Mouse (Mus musculus) ES-E14 (cell line): ENCODE results near the gene Olfr316. TPM values are rescaled to one million over a fixed set of nuclear protein-coding genes. Genes with fewer than 3 reads are reported as not detected.
"Not testable (repeated sequence)": the region's sequence is repeated elsewhere in the genome, so short reads cannot be mapped to it uniquely, and the experiment has no call there.

Experiments
- DNase-seq: peaks from one replicate; pipeline ENCODE4 v3.0.0-alpha.2; 2013; ENCODE audit warnings: low read depth, low spot score
- H3K27ac ChIP-seq: 2 replicates; pipeline ENCODE4 v1.5.1; 2012; ENCODE audit warnings: low read depth, mild to moderate bottlenecking, low read length, moderate library complexity, mixed read lengths; ENCODE audit not compliant: poor library complexity, insufficient read depth, severe bottlenecking
- H3K36me3 ChIP-seq: 2 replicates; pipeline ENCODE4 v1.6.1; 2012; ENCODE audit warnings: mild to moderate bottlenecking, low read length, moderate library complexity, mixed read lengths; ENCODE audit not compliant: control insufficient read depth, poor library complexity, insufficient read depth, severe bottlenecking
- H3K4me1 ChIP-seq, 2 experiments: fragments of 150-350 bp in 1 of 2; sonication (generic) in 1 of 2; 2 replicates each; pipeline ENCODE4 v1.6.1; 2012; ENCODE audit warnings: low read length in 2 of 2, mild to moderate bottlenecking in 1 of 2, mixed read lengths in 1 of 2; ENCODE audit not compliant: control insufficient read depth in 2 of 2, insufficient read depth in 2 of 2, poor library complexity in 1 of 2
- H3K4me3 ChIP-seq, 2 experiments: fragments of 150-350 bp in 1 of 2; sonication (generic) in 1 of 2; 2 replicates each; pipeline ENCODE4 v1.5.1; 2012; ENCODE audit warnings: low read length in 2 of 2, low read depth in 1 of 2, mild to moderate bottlenecking in 1 of 2, mixed read lengths in 1 of 2; ENCODE audit not compliant: insufficient read depth in 1 of 2, poor library complexity in 1 of 2, severe bottlenecking in 1 of 2
- H3K9ac ChIP-seq: 2 replicates; pipeline ENCODE4 v1.6.1; 2012; ENCODE audit warnings: low read depth, mild to moderate bottlenecking, low read length, mixed read lengths; ENCODE audit not compliant: poor library complexity, insufficient read depth, severe bottlenecking
- H3K9me3 ChIP-seq: fragments of 150-350 bp; sonication (generic); 2 replicates; pipeline ENCODE4 v1.6.1; 2012; ENCODE audit warnings: low read depth, mild to moderate bottlenecking, low read length; ENCODE audit not compliant: control insufficient read depth, insufficient read depth
- CHD2 ChIP-seq: IDR thresholded peaks from 2 replicates; pipeline ENCODE4 v1.6.1; 2014; ENCODE audit warnings: mild to moderate bottlenecking, low read depth, low read length, inconsistent platforms
- HCFC1 ChIP-seq: IDR thresholded peaks from 2 replicates; pipeline ENCODE4 v1.6.1; 2012; ENCODE audit warnings: low read length, inconsistent platforms, borderline replicate concordance; ENCODE audit not compliant: insufficient read depth
- MAFK ChIP-seq: IDR thresholded peaks from 2 replicates; pipeline ENCODE4 v1.6.1; 2014; ENCODE audit warnings: mild to moderate bottlenecking, low read depth, low read length, inconsistent platforms; ENCODE audit not compliant: insufficient read depth
- ZC3H11A ChIP-seq: IDR thresholded peaks from 2 replicates; pipeline ENCODE4 v1.6.1; 2012; ENCODE audit warnings: low read depth, mild to moderate bottlenecking, inconsistent platforms, low read length, borderline replicate concordance
- ZNF384 ChIP-seq: IDR thresholded peaks from 2 replicates; pipeline ENCODE4 v1.6.1; 2012; ENCODE audit warnings: low read depth, low read length, inconsistent platforms
- in situ Hi-C, 2 experiments: fragments of 600-800 bp; cut with MboI; formaldehyde crosslinking; loops; one replicate each; pipeline ENCODE4 v1.15.1; 2025; ENCODE audit warnings: low sequenced_read_pairs in 2 of 2, inconsistent platforms in 1 of 2; ENCODE audit not compliant: unreplicated experiment in 2 of 2
- total RNA-seq: library from RNA; depleted of rRNA; stranded (reverse); fragments of 300-350 nt; gene quantifications from 2 replicates; pipeline ENCODE4 v1.2.3, GENCODE M21; 2012; rRNA removed

The Olfr316 gene
- not detected in 2 replicates for total RNA-seq

DNA sequence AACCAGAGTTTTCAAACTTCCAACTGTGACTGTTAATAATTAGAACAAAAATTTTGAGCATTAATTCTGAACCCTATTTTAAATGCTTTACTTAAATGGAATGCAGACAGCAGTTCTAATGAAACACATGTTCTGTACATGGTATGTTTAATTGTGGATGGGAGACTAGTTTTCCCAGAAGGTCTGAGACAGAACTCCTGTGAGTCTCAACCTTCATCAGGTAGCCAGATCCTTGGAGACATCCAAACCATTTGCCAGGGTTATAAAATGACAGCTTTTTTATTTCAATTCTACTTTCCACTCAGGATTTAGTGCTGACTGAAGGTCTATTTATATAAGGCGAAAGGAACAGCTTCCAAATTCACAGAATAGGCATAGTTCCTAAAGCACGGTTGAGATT lies at the start of gene Olfr316:
Olfr316 (plus strand) TSS at position 301 of the 400 bp plus-strand sequence.
- no peak for DNase-seq
- no peak for TF ChIP-seq ZC3H11A
- no peak for TF ChIP-seq ZNF384
- no peak for TF ChIP-seq MAFK
- TF ChIP-seq HCFC1: no peak
- TF ChIP-seq CHD2: no peak
- Histone ChIP-seq H3K4me1 (no peaks in the 10 kb centered on the region), H3K36me3 (no peaks in the 10 kb centered on the region), H3K4me3 (no peak within 1 kb of the TSS), H3K27ac (no peak within 1 kb of the TSS), H3K9ac (no peak within 1 kb of the TSS), H3K9me3 (no peaks in the 10 kb centered on the region)
- in situ Hi-C loops: no loop called here

- Histone ChIP-seq H3K4me3 (no peak overlapping the region), H3K4me1 (no peaks in the 10 kb centered on the region), H3K36me3 (no peaks in the 10 kb centered on the region), H3K9ac (no peak overlapping the region), H3K9me3 (no peaks in the 10 kb centered on the region), H3K27ac (no peak overlapping the region)
- in situ Hi-C loops: no loop called here
- no peak for DNase-seq
- TF ChIP-seq MAFK: no peak
- TF ChIP-seq ZC3H11A: no peak
- no peak for TF ChIP-seq HCFC1
- TF ChIP-seq ZNF384: no peak
- TF ChIP-seq CHD2: no peak
Observed at GRCm38 (mm10) chr11:58709086-58709485, 43.4 kb upstream of the Olfr316 start.

DNA sequence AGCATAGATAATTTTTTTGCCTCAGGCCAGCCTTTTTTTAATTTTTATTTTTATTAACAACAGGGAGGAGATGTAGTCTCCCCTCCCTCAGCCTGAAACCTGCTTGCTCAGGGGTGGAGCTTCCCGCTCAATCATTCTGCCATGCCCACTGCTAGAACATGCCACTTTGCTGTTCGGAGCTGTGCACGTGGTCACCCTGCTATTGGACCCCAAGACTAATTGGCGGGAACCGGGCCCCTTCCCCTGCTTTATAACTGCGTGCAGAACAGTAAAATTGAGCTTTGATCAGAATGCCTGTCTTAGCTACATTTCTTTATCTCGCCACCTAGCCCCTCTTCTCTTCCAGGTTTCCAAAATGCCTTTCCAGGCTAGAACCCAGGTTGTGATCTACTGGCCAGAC lies 34.8 kb upstream of the Olfr316 start:
- H3K9ac ChIP-seq, H3K36me3 ChIP-seq, DNase-seq, H3K4me3 ChIP-seq, H3K27ac ChIP-seq, H3K4me1 ChIP-seq, in situ Hi-C loops, H3K9me3 ChIP-seq: not testable (repeated sequence)

DNA sequence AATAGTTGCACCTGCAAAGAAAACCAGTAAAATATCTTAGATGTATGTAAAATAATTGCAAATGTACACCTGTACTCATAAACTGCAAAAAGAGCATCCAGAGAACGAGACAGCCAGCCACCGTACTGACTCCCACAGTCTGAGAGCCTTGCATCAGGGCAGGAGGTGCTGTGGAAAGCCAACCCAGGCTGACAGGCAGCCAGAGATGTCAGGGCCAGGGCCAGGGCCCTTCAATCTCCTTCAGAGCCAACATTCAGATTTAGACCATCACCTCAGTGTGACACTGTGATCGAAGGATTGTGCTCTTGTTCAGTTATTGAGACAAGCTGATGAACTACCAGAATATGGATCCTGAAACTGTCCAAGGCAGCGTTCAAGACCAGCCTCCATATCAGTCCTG lies 32.8 kb upstream of the Olfr316 start:
- Histone ChIP-seq H3K4me1 (no peaks in the 10 kb centered on the region), H3K36me3 (no peaks in the 10 kb centered on the region), H3K27ac (no peak overlapping the region), H3K4me3 (no peak overlapping the region), H3K9ac (no peak overlapping the region), H3K9me3 (no peaks in the 10 kb centered on the region)
- no peak for DNase-seq
- in situ Hi-C loops: no loop called here
- TF ChIP-seq MAFK (no peak), HCFC1 (no peak), ZC3H11A (no peak), ZNF384 (no peak), CHD2 (no peak)

DNA sequence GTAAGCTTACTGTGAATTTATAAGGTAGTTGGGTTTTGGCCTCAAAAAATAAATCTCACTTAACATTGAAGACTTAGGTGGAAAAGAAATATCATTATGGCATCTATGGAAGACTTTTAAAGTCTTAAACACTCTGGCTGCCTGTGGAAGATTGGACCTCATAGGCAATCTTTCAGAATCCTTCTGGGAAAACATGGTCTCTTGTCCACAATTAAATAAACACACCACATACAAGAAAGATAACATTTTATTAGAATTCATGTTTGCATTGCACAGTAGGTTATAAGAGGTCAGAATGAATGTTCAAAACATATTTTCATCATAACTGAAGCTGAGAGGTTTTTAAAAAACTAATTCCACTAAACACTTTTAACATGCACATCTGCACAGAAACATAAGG lies 28.6 kb upstream of the Olfr316 start, which contains the start of gene Olfr318:
Olfr318 (minus strand) TSS at position 101 of the 400 bp plus-strand sequence.
- Histone ChIP-seq H3K9me3 (no peaks in the 10 kb centered on the region), H3K9ac (no peak within 1 kb of the TSS), H3K4me3 (no peak within 1 kb of the TSS), H3K4me1 (no peaks in the 10 kb centered on the region), H3K27ac (no peak within 1 kb of the TSS), H3K36me3 (no peaks in the 10 kb centered on the region)
- no peak for TF ChIP-seq HCFC1
- no peak for TF ChIP-seq MAFK
- TF ChIP-seq ZNF384: no peak
- no peak for TF ChIP-seq CHD2
- no peak for TF ChIP-seq ZC3H11A
- DNase-seq: no peak
- in situ Hi-C loops: no loop called here

- H3K36me3 ChIP-seq, H3K4me3 ChIP-seq, DNase-seq, H3K4me1 ChIP-seq, H3K9ac ChIP-seq, in situ Hi-C loops, H3K9me3 ChIP-seq, H3K27ac ChIP-seq: not testable (repeated sequence)
Observed at GRCm38 (mm10) chr11:58727896-58728650, 24.5 kb upstream of the Olfr316 start.
